Mouse (Mus musculus) megakaryocyte, embryonic 14.5 days (primary cell): ENCODE results near the gene BC048507. TPM values are rescaled to one million over a fixed set of nuclear protein-coding genes. Genes with fewer than 3 reads are reported as not detected.
"Not testable (repeated sequence)": the region's sequence is repeated elsewhere in the genome, so short reads cannot be mapped to it uniquely, and the experiment has no call there.

ENCODE experiments used
- H3K27me3 ChIP-seq: replicated peaks from 2 replicates; pipeline ENCODE3; 2012; ENCODE audit warnings: inconsistent platforms
- H3K36me3 ChIP-seq: replicated peaks from 2 replicates; pipeline ENCODE3; 2012; ENCODE audit warnings: low read length, inconsistent platforms, mixed read lengths
- H3K4me1 ChIP-seq: 2 replicates; pipeline ENCODE4 v1.6.1; 2012; ENCODE audit warnings: inconsistent platforms
- H3K4me3 ChIP-seq: replicated peaks from 2 replicates; pipeline ENCODE3; 2012; ENCODE audit warnings: moderate library complexity, mild to moderate bottlenecking, inconsistent platforms
- H3K9me3 ChIP-seq: 2 replicates; pipeline ENCODE4 v1.6.1; 2012; ENCODE audit warnings: inconsistent platforms
- FLI1 ChIP-seq: IDR thresholded peaks from 2 replicates; pipeline ENCODE4 v1.6.1; 2012; ENCODE audit warnings: low read length, inconsistent platforms, mixed read lengths
- GATA1 ChIP-seq: IDR thresholded peaks from 3 replicates; pipeline ENCODE4 v1.6.1; 2012; ENCODE audit warnings: mixed read lengths, low read length, inconsistent platforms, borderline replicate concordance
- polyA plus RNA-seq: library from polyadenylated mRNA; stranded (reverse); fragments of >175 nt; gene quantifications from 2 replicates; pipeline ENCODE4 v1.2.3, GENCODE M21; 2012; ENCODE audit warnings: low replicate concordance; ENCODE audit not compliant: insufficient read depth

The BC048507 gene
- polyA plus RNA-seq, result not detected in 2 replicates

- no peaks in the 10 kb centered on the region for H3K36me3 ChIP-seq
- TF ChIP-seq GATA1 (no peak), FLI1 (no peak)
- peaks cover 18% of the 10 kb centered on the region for H3K9me3 ChIP-seq
- no peaks in the 10 kb centered on the region for H3K27me3 ChIP-seq
- no peaks in the 10 kb centered on the region for H3K4me1 ChIP-seq
- H3K4me3 ChIP-seq, result no peak within 1 kb of the TSS
Measured at GRCm38 (mm10) chr13:67863026-67863425, at the start of gene BC048507. Gene BC048507, plus strand, starts transcription at chr13:67863326.

DNA sequence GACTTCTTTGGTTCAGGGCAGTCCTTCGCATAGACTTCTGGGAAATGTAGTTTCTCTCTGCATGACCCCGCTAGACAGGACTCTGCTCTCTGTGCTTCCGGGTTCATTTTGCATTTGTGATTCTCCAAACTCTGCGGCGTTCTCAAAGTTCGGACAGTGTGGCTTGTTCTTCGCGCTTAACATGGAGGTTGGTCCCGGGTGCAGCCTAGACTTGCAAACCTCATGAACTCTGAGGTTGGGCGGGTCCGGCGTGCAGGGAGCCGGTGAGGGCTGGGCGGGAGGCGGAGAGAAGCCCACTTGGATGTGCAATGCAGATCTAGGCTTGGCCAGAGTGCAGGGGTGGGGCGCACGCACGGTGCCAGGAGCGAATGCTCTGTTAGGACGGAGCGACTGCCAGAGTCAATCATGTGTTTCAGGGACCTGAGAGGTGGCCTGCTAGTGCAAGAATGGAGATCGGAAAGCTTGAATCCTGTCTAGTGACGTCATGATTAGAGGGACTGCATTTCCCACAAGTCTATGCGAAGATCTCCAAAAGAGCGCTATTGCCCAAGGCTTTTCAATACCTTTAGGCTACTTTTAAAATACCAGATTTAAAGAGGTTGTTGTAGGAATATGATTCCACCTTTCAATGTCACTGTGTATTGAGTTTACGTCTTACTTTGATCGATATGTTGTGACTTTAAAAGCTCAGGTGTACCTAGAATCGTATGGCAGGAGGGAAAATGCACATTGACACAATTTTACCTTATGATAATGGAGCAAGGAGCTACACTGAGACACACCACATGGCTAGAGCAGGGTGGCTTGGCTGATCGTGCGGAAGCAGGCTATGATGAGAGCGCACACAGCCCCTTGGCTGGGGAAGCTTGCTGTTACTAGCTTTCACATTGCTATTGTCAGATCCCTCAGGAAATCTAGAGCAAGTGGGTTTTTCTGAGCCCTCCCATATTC lies 49.1 kb upstream of the BC048507 start, which contains the start of gene Zfp273:
Gene Zfp273 (plus strand): TSS at position 31 of the 951 bp plus-strand sequence.
- TF ChIP-seq FLI1 (no peak), GATA1 (no peak)
- H3K9me3 ChIP-seq, result peaks cover 28% of the 10 kb centered on the region
- peaks cover 6% of the 10 kb centered on the region for H3K36me3 ChIP-seq
- no peaks in the 10 kb centered on the region for H3K27me3 ChIP-seq
- H3K4me1 ChIP-seq, result peaks cover 8% of the 10 kb centered on the region; the same call in 1 of the 2 replicates
- peak within 1 kb of the TSS; percentile 93 for H3K4me3 ChIP-seq

- H3K27me3 ChIP-seq, result no peaks in the 10 kb centered on the region
- peaks cover 36% of the 10 kb centered on the region for H3K9me3 ChIP-seq
- no peak overlapping the region for H3K4me3 ChIP-seq
- peaks cover 21% of the 10 kb centered on the region for H3K36me3 ChIP-seq
- H3K4me1 ChIP-seq, result peaks cover 8% of the 10 kb centered on the region; the same call in 1 of the 2 replicates
- TF ChIP-seq FLI1 (no peak), GATA1 (no peak)
Measured at GRCm38 (mm10) chr13:67818636-67819035, 44.5 kb upstream of the BC048507 start.

DNA sequence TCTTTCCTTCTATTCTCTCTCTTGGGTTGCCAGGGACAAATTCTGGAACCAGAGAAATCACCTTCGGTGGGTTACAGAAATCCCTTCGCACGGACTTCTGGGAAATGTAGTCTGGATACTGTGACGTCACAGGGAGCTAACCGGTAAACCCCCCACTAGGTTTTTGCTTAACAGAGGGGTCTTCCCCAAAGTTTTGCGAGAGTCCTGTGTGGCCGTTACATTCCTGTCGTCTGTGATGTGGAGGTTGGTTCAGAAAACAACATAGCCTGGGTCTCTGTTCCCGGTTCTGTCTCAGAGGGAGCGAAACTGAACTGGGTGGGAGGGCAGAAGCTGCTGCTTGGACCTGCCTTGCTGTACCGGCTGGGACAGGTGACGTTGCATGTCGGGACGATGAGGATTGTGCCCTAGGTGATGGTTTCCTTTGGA lies 32.2 kb upstream of the BC048507 start, which contains the start of gene Gm10037:
Gene Gm10037 (plus strand): TSS at position 196 of the 426 bp plus-strand sequence.
- Histone ChIP-seq H3K9me3 (peaks cover 10% of the 10 kb centered on the region), H3K27me3 (no peaks in the 10 kb centered on the region), H3K4me1 (no peaks in the 10 kb centered on the region), H3K4me3 (peak within 1 kb of the TSS; percentile 38), H3K36me3 (peaks cover 5% of the 10 kb centered on the region)
- TF ChIP-seq FLI1, result no peak
- no peak for TF ChIP-seq GATA1

DNA sequence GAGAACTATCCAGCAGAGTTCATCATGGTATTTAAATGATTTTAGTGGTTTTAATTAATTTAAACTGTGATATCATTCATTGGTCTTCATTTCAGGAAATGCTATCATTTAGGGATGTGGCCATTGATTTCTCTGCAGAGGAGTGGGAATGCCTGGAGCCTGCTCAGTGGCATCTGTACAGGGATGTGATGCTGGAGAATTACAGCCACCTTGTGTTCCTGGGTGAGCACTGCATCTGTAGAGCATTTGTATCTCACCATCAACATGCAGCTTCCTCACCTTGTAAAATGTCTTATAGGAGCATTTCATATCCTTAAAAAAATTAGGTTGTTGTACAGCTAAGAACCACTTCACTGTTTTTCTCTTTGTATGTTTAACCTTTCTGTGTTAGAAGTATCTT lies 30.0 kb upstream of the BC048507 start:
- not testable (repeated sequence) for H3K27me3 ChIP-seq, H3K4me3 ChIP-seq, H3K36me3 ChIP-seq, H3K4me1 ChIP-seq, H3K9me3 ChIP-seq

- H3K4me3 ChIP-seq, result peak overlapping the region; percentile 88
Measured at GRCm38 (mm10) chr13:67843775-67844118, 19.4 kb upstream of the BC048507 start.

GRCm38 (mm10) chr13:67844119-67844852 lies 18.8 kb upstream of the BC048507 start:
- Histone ChIP-seq H3K27me3 (no peaks in the 10 kb centered on the region), H3K36me3 (no peaks in the 10 kb centered on the region), H3K9me3 (no peaks in the 10 kb centered on the region), H3K4me1 (peaks cover 11% of the 10 kb centered on the region), H3K4me3 (peak overlapping the region; percentile 89)
- TF ChIP-seq GATA1, result no peak
- TF ChIP-seq FLI1, result no peak

More at GRCm38 (mm10) chr13:67843775-67844118, 19.4 kb upstream of the BC048507 start:
- Histone ChIP-seq H3K36me3 (no peaks in the 10 kb centered on the region), H3K27me3 (no peaks in the 10 kb centered on the region), H3K9me3 (no peaks in the 10 kb centered on the region), H3K4me1 (peaks cover 11% of the 10 kb centered on the region)
- no peak for TF ChIP-seq FLI1

- peaks cover 11% of the 10 kb centered on the region for H3K4me1 ChIP-seq
- TF ChIP-seq FLI1, result no peak
- TF ChIP-seq GATA1, result no peak
- no peaks in the 10 kb centered on the region for H3K27me3 ChIP-seq
- H3K9me3 ChIP-seq, result no peaks in the 10 kb centered on the region
- peak overlapping the region; percentile 89 for H3K4me3 ChIP-seq
- no peaks in the 10 kb centered on the region for H3K36me3 ChIP-seq
Measured at GRCm38 (mm10) chr13:67844853-67845194, 18.3 kb upstream of the BC048507 start.

- H3K36me3 ChIP-seq, result no peaks in the 10 kb centered on the region
- H3K9me3 ChIP-seq, result peaks cover 5% of the 10 kb centered on the region; the same call in 1 of the 2 replicates
- H3K4me3 ChIP-seq, result no peak overlapping the region
- H3K27me3 ChIP-seq, result no peaks in the 10 kb centered on the region
- no peak for TF ChIP-seq GATA1
- no peak for TF ChIP-seq FLI1
- no peaks in the 10 kb centered on the region for H3K4me1 ChIP-seq
Measured at GRCm38 (mm10) chr13:67850361-67850760, 12.8 kb upstream of the BC048507 start.

DNA sequence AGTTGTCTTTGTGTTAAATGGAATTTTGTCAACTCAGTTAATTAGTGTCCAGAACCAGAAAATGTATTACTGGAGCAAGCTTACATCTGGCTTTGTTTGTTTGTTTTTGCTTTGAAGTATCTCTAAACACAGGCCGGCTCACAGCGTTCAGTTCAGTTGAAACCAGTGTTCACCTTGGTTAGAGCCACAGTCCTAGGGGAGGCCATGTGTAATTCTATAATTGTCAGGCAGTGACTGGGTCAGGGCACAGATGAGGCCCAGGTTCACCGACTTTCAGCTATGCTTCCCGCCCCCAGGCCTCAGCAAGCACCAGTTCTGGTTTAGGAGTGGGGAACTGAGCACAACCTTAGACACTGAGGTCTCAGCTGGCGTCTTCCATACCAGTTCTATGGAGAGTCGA lies 10.0 kb upstream of the BC048507 start:
- Histone ChIP-seq H3K27me3 (no peaks in the 10 kb centered on the region), H3K36me3 (no peaks in the 10 kb centered on the region), H3K4me3 (no peak overlapping the region), H3K9me3 (peaks cover 9% of the 10 kb centered on the region; the same call in 1 of the 2 replicates), H3K4me1 (no peaks in the 10 kb centered on the region)
- no peak for TF ChIP-seq GATA1
- no peak for TF ChIP-seq FLI1
